Mouse (Mus musculus): ENCODE results near the gene Gm10377. TPM values are rescaled to one million over a fixed set of nuclear protein-coding genes. Genes with fewer than 3 reads are reported as not detected.
"Not testable (repeated sequence)": the region's sequence is repeated elsewhere in the genome, so short reads cannot be mapped to it uniquely, and the experiment has no call there.

Gene Gm10377
- not detected in 2 replicates for polyA plus RNA-seq (2015; fragmentation: Nextera tagmentation; extraction: Ambion mirVana)

DNA sequence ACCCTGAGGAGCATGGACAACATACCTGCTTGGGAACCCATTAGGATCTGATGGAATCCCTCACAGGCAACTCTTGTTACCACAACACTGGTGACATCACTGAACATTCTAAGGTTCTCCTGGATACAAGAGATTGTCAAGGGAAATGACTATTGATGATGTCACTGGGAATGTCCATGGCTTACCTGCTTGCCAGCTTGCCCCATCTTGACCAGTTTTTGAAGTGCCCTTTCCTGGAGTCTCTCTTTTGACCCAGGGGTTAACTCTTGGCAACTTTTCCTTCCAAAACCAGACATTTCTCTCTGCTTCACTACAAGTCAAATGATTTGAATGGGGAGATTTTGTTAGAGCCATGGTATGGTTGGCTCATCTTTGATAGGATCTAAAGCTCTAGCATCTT is at the start of gene Gm10377:
Gene Gm10377, minus strand, starts transcription at position 101 of the 400 bp plus-strand sequence.
- not testable (repeated sequence) for H3K27me3 ChIP-seq (replicated peaks; ENCODE audit: control insufficient read depth, insufficient read depth, low read length); H3K9ac ChIP-seq (ENCODE audit: low read depth, low read length); H3K36me3 ChIP-seq (ENCODE audit: control insufficient read depth, insufficient read depth); H3K27ac ChIP-seq (ENCODE audit: low read depth, low read length); ATAC-seq; H3K9me3 ChIP-seq (ENCODE audit: control insufficient read depth); H3K4me3 ChIP-seq (ENCODE audit: low read depth, low read length); H3K4me1 ChIP-seq (replicated peaks; ENCODE audit: control insufficient read depth, insufficient read depth, low read length); H3K4me2 ChIP-seq (replicated peaks; ENCODE audit: low read depth)

DNA sequence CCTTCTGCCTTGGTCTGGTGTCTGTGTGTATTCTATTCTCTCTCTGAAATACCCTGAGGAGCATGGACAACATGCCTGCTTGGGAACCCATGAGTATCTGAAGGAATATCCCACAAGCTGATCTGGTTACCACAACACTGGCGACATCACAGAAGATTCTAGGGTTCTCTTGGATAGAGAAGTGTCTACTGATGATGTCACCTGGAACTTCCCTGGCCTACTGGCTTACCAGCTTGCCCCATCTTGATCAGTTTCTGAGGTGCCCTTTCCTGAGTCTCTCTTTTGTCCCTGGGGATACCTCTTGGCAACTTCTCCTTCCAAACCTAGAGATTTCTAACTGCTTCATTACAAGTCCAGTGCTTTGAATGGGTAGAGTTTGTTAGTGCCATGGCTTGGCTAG is 29.1 kb downstream of the Gm10377 start, which contains the start of gene Gm3015:
Gene Gm3015, minus strand, starts transcription at position 101 of the 400 bp plus-strand sequence.
- H3K9ac ChIP-seq (ENCODE audit: low read depth, low read length); H3K27me3 ChIP-seq (replicated peaks; ENCODE audit: control insufficient read depth, insufficient read depth, low read length); ATAC-seq; H3K4me1 ChIP-seq (replicated peaks; ENCODE audit: control insufficient read depth, insufficient read depth, low read length); H3K4me2 ChIP-seq (replicated peaks; ENCODE audit: low read depth); H3K4me3 ChIP-seq (ENCODE audit: low read depth, low read length); H3K27ac ChIP-seq (ENCODE audit: low read depth, low read length); H3K36me3 ChIP-seq (ENCODE audit: control insufficient read depth, insufficient read depth); H3K9me3 ChIP-seq (ENCODE audit: control insufficient read depth): not testable (repeated sequence)
- WGBS = 100% methylated on average over 1 of the region's 1 CpGs

Other genes starting within 250 kb of the Gm10377 start
- gene Gm17124, start 198.1 kb downstream of the Gm10377 start, polyA plus RNA-seq (2015; fragmentation: Nextera tagmentation; extraction: Ambion mirVana) = not detected in 2 replicates
- gene Gm3633, start 156.1 kb downstream of the Gm10377 start, polyA plus RNA-seq (2015; fragmentation: Nextera tagmentation; extraction: Ambion mirVana) = not detected in 2 replicates
- not detected in 2 replicates for gene Gm10378, start 142.0 kb downstream of the Gm10377 start, polyA plus RNA-seq (2015; fragmentation: Nextera tagmentation; extraction: Ambion mirVana)
- gene Gm3015, start 29.2 kb downstream of the Gm10377 start, polyA plus RNA-seq (2015; fragmentation: Nextera tagmentation; extraction: Ambion mirVana) = not detected in 2 replicates
- gene Gm21977, start 55.5 kb upstream of the Gm10377 start, polyA plus RNA-seq (2015; fragmentation: Nextera tagmentation; extraction: Ambion mirVana) = not detected in 2 replicates
- not detected in 2 replicates for gene Gm8082, start 195.6 kb upstream of the Gm10377 start, polyA plus RNA-seq (2015; fragmentation: Nextera tagmentation; extraction: Ambion mirVana)
- not detected in 2 replicates for gene Gm10376, start 217.6 kb upstream of the Gm10377 start, polyA plus RNA-seq (2015; fragmentation: Nextera tagmentation; extraction: Ambion mirVana)

Data from intestine, postnatal 0 days (tissue).